Mouse (Mus musculus) myocyte (in vitro differentiated cells): ENCODE measurements around the gene Ccdc60. TPM values are rescaled to one million over a fixed set of nuclear protein-coding genes. Genes with fewer than 3 reads are reported as not detected.

Experiments used
- H3K27me3 ChIP-seq: one replicate; pipeline ENCODE4 v1.6.1; 2011; ENCODE audit not compliant: control insufficient read depth, insufficient read depth, insufficient read length
- H3K36me3 ChIP-seq: one replicate; pipeline ENCODE4 v1.6.1; 2011; ENCODE audit not compliant: control insufficient read depth, insufficient read depth
- H3K4me2 ChIP-seq: one replicate; pipeline ENCODE4 v1.6.1; 2011; ENCODE audit warnings: low read depth, control low read depth
- H3K4me3 ChIP-seq: one replicate; pipeline ENCODE4 v1.5.1; 2011; ENCODE audit warnings: mild to moderate bottlenecking, control low read depth, moderate library complexity
- H3K79me2 ChIP-seq: one replicate; pipeline ENCODE4 v1.6.1; 2011; ENCODE audit not compliant: control insufficient read depth, insufficient read depth
- H3ac ChIP-seq: one replicate; pipeline ENCODE4 v1.6.1; 2011; ENCODE audit not compliant: control insufficient read depth, insufficient read length
- CEBPB ChIP-seq: IDR thresholded peaks from 2 replicates; pipeline ENCODE4 v1.6.1; 2011; ENCODE audit warnings: mild to moderate bottlenecking, moderate library complexity; ENCODE audit not compliant: poor library complexity, insufficient read depth, severe bottlenecking
- E2F4 ChIP-seq: IDR thresholded peaks from one replicate; pipeline ENCODE4 v1.6.1; 2011; ENCODE audit warnings: mild to moderate bottlenecking, control low read depth, moderate library complexity; ENCODE audit not compliant: insufficient read depth
- MAX ChIP-seq: IDR thresholded peaks from one replicate; pipeline ENCODE4 v1.6.1; 2011; ENCODE audit warnings: low read depth, mild to moderate bottlenecking, control low read depth
- MYOD1 ChIP-seq, 3 experiments: IDR thresholded peaks; one replicate each; pipeline ENCODE4 v1.6.1; 2011; ENCODE audit warnings: control low read depth in 2 of 3, low read depth in 2 of 3, mild to moderate bottlenecking in 2 of 3, moderate library complexity in 1 of 3; ENCODE audit not compliant: insufficient read length in 2 of 3, control insufficient read depth in 1 of 3
- MYOG ChIP-seq, 3 experiments: IDR thresholded peaks; one replicate each; pipeline ENCODE4 v1.6.1; 2011; ENCODE audit warnings: control low read depth in 2 of 3, low read depth in 2 of 3, mild to moderate bottlenecking in 2 of 3; ENCODE audit not compliant: insufficient read length in 2 of 3, control insufficient read depth in 1 of 3, insufficient read depth in 1 of 3
- POLR2A ChIP-seq: IDR thresholded peaks from one replicate; pipeline ENCODE4 v1.6.1; 2011; ENCODE audit warnings: low read depth, mild to moderate bottlenecking, control low read depth, moderate library complexity; ENCODE audit not compliant: insufficient read length
- POLR2AphosphoS2 ChIP-seq: IDR thresholded peaks from one replicate; pipeline ENCODE4 v1.6.1; 2011; ENCODE audit warnings: low read depth, control low read depth; ENCODE audit not compliant: insufficient read length
- REST ChIP-seq: IDR thresholded peaks from one replicate; pipeline ENCODE4 v1.6.1; 2011; ENCODE audit warnings: mild to moderate bottlenecking, control low read depth, moderate library complexity; ENCODE audit not compliant: insufficient read depth, insufficient read length
- SRF ChIP-seq: IDR thresholded peaks from one replicate; pipeline ENCODE4 v1.6.1; 2011; ENCODE audit warnings: low read depth; ENCODE audit not compliant: control insufficient read depth, insufficient read length
- TCF12 ChIP-seq: IDR thresholded peaks from one replicate; pipeline ENCODE4 v1.6.1; 2011; ENCODE audit warnings: mild to moderate bottlenecking, control low read depth; ENCODE audit not compliant: poor library complexity, insufficient read depth, severe bottlenecking
- TCF3 ChIP-seq: IDR thresholded peaks from one replicate; pipeline ENCODE4 v1.6.1; 2011; ENCODE audit warnings: low read depth, control low read depth; ENCODE audit not compliant: insufficient read length
- USF1 ChIP-seq: IDR thresholded peaks from one replicate; pipeline ENCODE4 v1.6.1; 2011; ENCODE audit warnings: low read depth, mild to moderate bottlenecking, control low read depth, moderate library complexity
- polyA plus RNA-seq: library from polyadenylated mRNA; unstranded; fragments of >200 nt; fragmentation: generic; extraction: Trizol; gene quantifications from one replicate; pipeline ENCODE4 v1.2.1, GENCODE M21; 2012; ENCODE audit warnings: missing spikeins

Ccdc60 gene
- 0.48 TPM for polyA plus RNA-seq

DNA sequence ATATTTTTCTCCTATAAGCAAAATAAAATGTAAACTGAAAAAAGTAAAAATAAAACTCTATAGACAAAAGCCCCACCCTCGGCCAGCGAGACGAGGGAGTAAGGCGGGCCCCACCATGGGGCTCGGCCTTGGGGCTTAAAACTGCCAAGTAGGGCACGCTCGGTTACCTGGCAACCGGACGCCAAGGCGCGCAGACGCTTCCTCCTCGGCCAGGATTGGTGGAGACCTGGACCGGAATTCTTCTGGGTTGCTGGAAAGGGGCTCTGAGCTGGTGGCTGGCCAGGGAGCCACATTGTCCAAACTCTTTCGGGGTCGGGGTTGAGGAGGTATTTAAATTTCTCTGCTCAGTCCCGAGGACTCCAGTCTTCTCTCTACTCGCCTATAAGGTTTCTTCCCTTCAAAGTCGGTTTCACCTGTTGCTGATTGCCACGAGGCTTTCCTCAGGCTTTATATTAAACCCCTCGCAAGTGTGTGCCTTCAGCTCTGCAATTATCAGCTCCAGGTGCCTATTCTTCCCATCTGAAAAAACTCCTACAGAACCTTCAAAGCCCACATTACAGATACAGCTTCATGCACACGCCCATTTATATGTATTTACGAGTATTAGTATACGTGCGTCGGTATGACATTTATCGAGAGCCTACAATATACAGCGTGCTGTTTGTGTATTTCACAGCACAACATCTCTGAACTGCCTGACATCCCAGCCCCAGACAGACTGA is at the start of gene Ccdc60:
TSS of gene Ccdc60 (minus strand) at position 137 of the 722 bp plus-strand sequence.
- no peak within 1 kb of the TSS for H3K4me3 ChIP-seq
- H3K27me3 ChIP-seq, result no peaks in the 10 kb centered on the region
- no peak within 1 kb of the TSS for H3ac ChIP-seq
- H3K79me2 ChIP-seq, result no peaks in the 10 kb centered on the region
- no peaks in the 10 kb centered on the region for H3K36me3 ChIP-seq
- TF ChIP-seq POLR2A, result no peak
- no peak for TF ChIP-seq REST
- TF ChIP-seq MYOG (IDR thresholded peaks at IDR 0.05; ENCODE audit: control insufficient read depth in 1 of 3, insufficient read depth in 1 of 3, insufficient read length in 2 of 3, low read depth in 2 of 3), result no peak
- TF ChIP-seq TCF12, result no peak
- no peak for TF ChIP-seq MAX
- no peak for TF ChIP-seq CEBPB
- no peak for TF ChIP-seq TCF3
- no peak for TF ChIP-seq POLR2AphosphoS2
- no peak for TF ChIP-seq SRF
- TF ChIP-seq E2F4, result no peak
- no peak for TF ChIP-seq USF1
- no peak for TF ChIP-seq MYOD1 (IDR thresholded peaks at IDR 0.05; ENCODE audit: control insufficient read depth in 1 of 3, insufficient read length in 2 of 3, low read depth in 2 of 3)
- H3K4me2 ChIP-seq, result no peak within 1 kb of the TSS

DNA sequence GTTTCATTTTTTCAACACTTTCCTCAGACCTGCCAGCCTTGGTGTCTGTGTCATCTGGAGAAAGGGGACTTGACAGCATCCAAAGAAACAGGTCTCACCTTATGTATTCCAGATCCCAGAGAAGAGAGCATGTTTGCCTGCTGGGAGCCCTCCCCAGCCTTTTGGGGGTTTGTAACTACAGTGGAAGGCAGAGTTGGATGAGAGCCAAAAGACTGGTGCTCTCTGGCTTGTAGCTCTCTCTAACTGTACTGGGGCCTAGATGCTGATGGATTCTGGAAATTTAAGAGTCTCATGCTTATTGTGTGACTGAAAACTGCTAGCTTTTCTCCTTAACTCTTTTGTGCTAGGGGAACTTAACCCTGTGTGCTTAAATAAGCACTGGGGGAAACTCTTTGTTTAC is 47.4 kb upstream of the Ccdc60 start:
- Histone ChIP-seq H3ac (no peak overlapping the region), H3K79me2 (no peaks in the 10 kb centered on the region), H3K4me2 (no peak overlapping the region), H3K27me3 (no peaks in the 10 kb centered on the region), H3K4me3 (no peak overlapping the region), H3K36me3 (no peaks in the 10 kb centered on the region)
- no peak for TF ChIP-seq REST
- no peak for TF ChIP-seq TCF3
- TF ChIP-seq MYOD1 (IDR thresholded peaks at IDR 0.05; ENCODE audit: control insufficient read depth in 1 of 3, insufficient read length in 2 of 3, low read depth in 2 of 3), result no peak
- TF ChIP-seq POLR2A, result no peak
- TF ChIP-seq SRF, result no peak
- no peak for TF ChIP-seq USF1
- no peak for TF ChIP-seq TCF12
- no peak for TF ChIP-seq E2F4
- TF ChIP-seq MAX, result no peak
- no peak for TF ChIP-seq POLR2AphosphoS2
- no peak for TF ChIP-seq MYOG (IDR thresholded peaks at IDR 0.05; ENCODE audit: control insufficient read depth in 1 of 3, insufficient read depth in 1 of 3, insufficient read length in 2 of 3, low read depth in 2 of 3)

DNA sequence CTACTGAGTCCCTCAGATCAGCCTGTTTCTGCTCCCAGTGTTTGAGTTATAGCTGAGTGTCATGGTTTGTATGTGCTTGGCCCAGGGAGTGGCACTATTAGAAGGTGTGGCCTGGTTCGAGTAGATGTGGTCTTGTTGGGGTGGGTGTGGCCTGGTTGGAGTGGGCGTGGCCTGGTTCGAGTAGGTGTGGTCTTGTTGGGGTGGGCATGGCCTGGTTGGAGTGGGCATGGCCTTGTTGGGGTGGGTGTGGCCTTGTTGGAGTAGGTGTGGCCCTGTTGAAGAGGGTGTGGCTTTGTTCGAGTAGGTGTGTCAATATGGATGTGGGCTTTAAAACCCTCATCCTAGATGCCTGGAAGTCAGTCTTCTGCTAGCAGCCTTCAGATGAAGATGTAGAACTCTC is 40.1 kb upstream of the Ccdc60 start:
- no peak overlapping the region for H3K4me3 ChIP-seq
- no peak overlapping the region for H3ac ChIP-seq
- H3K79me2 ChIP-seq, result no peaks in the 10 kb centered on the region
- H3K4me2 ChIP-seq, result no peak overlapping the region
- TF ChIP-seq REST, result no peak
- no peak for TF ChIP-seq POLR2AphosphoS2
- no peak for TF ChIP-seq MYOD1 (IDR thresholded peaks at IDR 0.05; ENCODE audit: control insufficient read depth in 1 of 3, insufficient read length in 2 of 3, low read depth in 2 of 3)
- no peak for TF ChIP-seq MYOG (IDR thresholded peaks at IDR 0.05; ENCODE audit: control insufficient read depth in 1 of 3, insufficient read depth in 1 of 3, insufficient read length in 2 of 3, low read depth in 2 of 3)
- TF ChIP-seq USF1, result no peak
- TF ChIP-seq E2F4, result no peak
- no peak for TF ChIP-seq TCF12
- no peak for TF ChIP-seq POLR2A
- TF ChIP-seq SRF, result no peak
- TF ChIP-seq TCF3, result no peak
- TF ChIP-seq MAX, result no peak
- no peak for TF ChIP-seq CEBPB
- H3K36me3 ChIP-seq, result no peaks in the 10 kb centered on the region
- H3K27me3 ChIP-seq, result no peaks in the 10 kb centered on the region

DNA sequence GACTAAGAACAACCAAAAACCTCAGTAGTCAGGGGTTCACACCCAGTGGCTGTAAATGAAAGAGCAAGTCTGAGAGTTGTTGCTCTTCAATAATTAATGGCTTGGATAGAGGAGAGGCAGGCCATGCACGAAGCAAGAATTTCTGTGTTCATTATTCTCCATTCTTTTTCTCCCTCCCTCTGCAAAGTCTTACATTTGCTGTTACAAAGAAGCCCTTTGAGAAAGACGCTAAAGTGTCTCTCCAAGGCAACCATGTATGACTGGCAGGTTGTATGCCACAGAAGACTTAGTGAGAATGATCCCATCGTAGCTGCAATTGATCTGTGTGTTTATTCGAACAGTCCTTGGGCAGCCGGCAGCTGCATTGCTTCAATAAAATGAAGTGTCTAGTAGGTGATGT is 34.6 kb upstream of the Ccdc60 start:
- Histone ChIP-seq H3K4me2 (no peak overlapping the region), H3K79me2 (no peaks in the 10 kb centered on the region), H3ac (no peak overlapping the region), H3K4me3 (no peak overlapping the region), H3K27me3 (no peaks in the 10 kb centered on the region), H3K36me3 (no peaks in the 10 kb centered on the region)
- TF ChIP-seq MYOD1 (IDR thresholded peaks at IDR 0.05; ENCODE audit: control insufficient read depth in 1 of 3, insufficient read length in 2 of 3, low read depth in 2 of 3) (no peak), E2F4 (no peak), CEBPB (no peak), POLR2AphosphoS2 (no peak), MYOG (IDR thresholded peaks at IDR 0.05; ENCODE audit: control insufficient read depth in 1 of 3, insufficient read depth in 1 of 3, insufficient read length in 2 of 3, low read depth in 2 of 3) (no peak), TCF3 (no peak), MAX (no peak), USF1 (no peak), SRF (no peak), POLR2A (no peak), TCF12 (no peak), REST (no peak)
